Comparison of ENCODE assay signal across 14 mouse cellular contexts in genomic region chr13:8737139-8737865, GRCm38 (mm10).
DNase-seq lines count a peak whose midpoint lies in the region; ATAC-seq and TF ChIP-seq lines count a peak whose summit lies in the region.
"Had no signal": no experiment of that assay in that cellular context is flagged by ENCODE, and none has a peak within 500 bp of the region (broad histone marks: within the 10 kb centered on the region; RNA-seq: fewer than 3 reads in every experiment).

No protein-coding gene starts in this region.

- 58% methylated on average over 5 of the region's 5 CpGs for WGBS in hindbrain, embryonic 15.5 days
- 81% methylated on average over 5 of the region's 5 CpGs for WGBS in hindbrain, embryonic 11.5 days
- 53% methylated on average over 5 of the region's 5 CpGs for WGBS in midbrain, postnatal 0 days
- WGBS in midbrain, embryonic 13.5 days: 69% methylated on average over 5 of the region's 5 CpGs

- intact Hi-C loops in heart, postnatal 10 days (cut with DNase I): no loop called here

- TF ChIP-seq CTCF in midbrain, postnatal 0 days (IDR thresholded peaks at IDR 0.05): no peak

- DNase-seq in hindbrain, embryonic 11.5 days (ENCODE audit: low spot score): no peak
- DNase-seq in midbrain, postnatal 0 days (ENCODE audit: low spot score): peak; percentile 56
- DNase-seq in kidney, postnatal 10 days: peak; percentile 39
- DNase-seq in layer of hippocampus, postnatal 14 days (ENCODE audit: low spot score in 2 of 2): peak; percentile 32 to 47
- DNase-seq in heart, postnatal 10 days: no peak
- DNase-seq: adrenal gland, postnatal 25 days; lung, postnatal 10 days; thymus, postnatal 14 days had no signal

- H3K9ac ChIP-seq in hindbrain, embryonic 15.5 days: no peak overlapping the region
- no peak overlapping the region for H3K9ac ChIP-seq in hindbrain, embryonic 11.5 days (ENCODE audit: low read depth, low read length)
- no peak overlapping the region for H3K9ac ChIP-seq in midbrain, postnatal 0 days (replicated peaks; ENCODE audit: low read length, poor library complexity, severe bottlenecking)
- H3K9ac ChIP-seq in midbrain, embryonic 13.5 days (replicated peaks): no peak overlapping the region
- H3K9ac ChIP-seq: liver, embryonic 14.5 days had no signal

- no peak overlapping the region for H3K4me2 ChIP-seq in hindbrain, embryonic 15.5 days
- H3K4me2 ChIP-seq in hindbrain, embryonic 11.5 days (replicated peaks; ENCODE audit: low read depth, low read length): no peak overlapping the region
- H3K4me2 ChIP-seq in midbrain, postnatal 0 days (ENCODE audit: low read depth, low read length, poor library complexity, severe bottlenecking): no peak overlapping the region
- H3K4me2 ChIP-seq in midbrain, embryonic 13.5 days (replicated peaks): no peak overlapping the region

- ATAC-seq in hindbrain, embryonic 15.5 days (ENCODE audit: low FRiP score, low read depth): 0 out of 2 replicates have a peak, but pooled peaks have one; percentile 56
- ATAC-seq in hindbrain, embryonic 11.5 days (ENCODE audit: low FRiP score): no peak
- no peak for ATAC-seq in midbrain, postnatal 0 days (ENCODE audit: low FRiP score)
- no peak for ATAC-seq in midbrain, embryonic 13.5 days
- ATAC-seq: CD4-positive, CD25-positive, alpha-beta regulatory T cell, adult 4 months; intestine, embryonic 16.5 days had no signal

- H3K9me3 ChIP-seq in hindbrain, embryonic 15.5 days: no peaks in the 10 kb centered on the region
- no peaks in the 10 kb centered on the region for H3K9me3 ChIP-seq in hindbrain, embryonic 11.5 days (ENCODE audit: control insufficient read depth, low read length)
- H3K9me3 ChIP-seq in midbrain, postnatal 0 days (ENCODE audit: low read length): no peaks in the 10 kb centered on the region
- no peaks in the 10 kb centered on the region for H3K9me3 ChIP-seq in midbrain, embryonic 13.5 days
- H3K9me3 ChIP-seq: midbrain, embryonic 10.5 days had no signal

- no peak overlapping the region for H3K4me3 ChIP-seq in hindbrain, embryonic 15.5 days
- no peak overlapping the region for H3K4me3 ChIP-seq in hindbrain, embryonic 11.5 days (ENCODE audit: low read depth, low read length)
- no peak overlapping the region for H3K4me3 ChIP-seq in midbrain, postnatal 0 days (ENCODE audit: low read depth, low read length)
- no peak overlapping the region for H3K4me3 ChIP-seq in midbrain, embryonic 13.5 days (replicated peaks)
- H3K4me3 ChIP-seq: midbrain, embryonic 10.5 days had no signal

- no peaks in the 10 kb centered on the region for H3K27me3 ChIP-seq in hindbrain, embryonic 15.5 days
- no peaks in the 10 kb centered on the region for H3K27me3 ChIP-seq in hindbrain, embryonic 11.5 days (ENCODE audit: control insufficient read depth, insufficient read depth, low read length)
- no peaks in the 10 kb centered on the region for H3K27me3 ChIP-seq in midbrain, postnatal 0 days (ENCODE audit: insufficient read depth, low read length)
- H3K27me3 ChIP-seq in midbrain, embryonic 13.5 days: no peaks in the 10 kb centered on the region

- no peaks in the 10 kb centered on the region for H3K4me1 ChIP-seq in hindbrain, embryonic 15.5 days (replicated peaks)
- H3K4me1 ChIP-seq in hindbrain, embryonic 11.5 days (replicated peaks; ENCODE audit: control insufficient read depth, insufficient read depth, low read length): no peaks in the 10 kb centered on the region
- H3K4me1 ChIP-seq in midbrain, postnatal 0 days (ENCODE audit: insufficient read depth, low read length): no peaks in the 10 kb centered on the region
- H3K4me1 ChIP-seq in midbrain, embryonic 13.5 days (replicated peaks): no peaks in the 10 kb centered on the region
- H3K4me1 ChIP-seq: midbrain, embryonic 10.5 days had no signal

- H3K36me3 ChIP-seq in hindbrain, embryonic 15.5 days: no peaks in the 10 kb centered on the region
- no peaks in the 10 kb centered on the region for H3K36me3 ChIP-seq in hindbrain, embryonic 11.5 days (ENCODE audit: control insufficient read depth, insufficient read depth, low read length)
- no peaks in the 10 kb centered on the region for H3K36me3 ChIP-seq in midbrain, postnatal 0 days (ENCODE audit: insufficient read depth, low read length)
- no peaks in the 10 kb centered on the region for H3K36me3 ChIP-seq in midbrain, embryonic 13.5 days
- H3K36me3 ChIP-seq: midbrain, embryonic 10.5 days had no signal

- no peak overlapping the region for H3K27ac ChIP-seq in hindbrain, embryonic 15.5 days (replicated peaks)
- H3K27ac ChIP-seq in hindbrain, embryonic 11.5 days (ENCODE audit: low read depth, low read length): no peak overlapping the region
- no peak overlapping the region for H3K27ac ChIP-seq in midbrain, postnatal 0 days (ENCODE audit: low read depth, low read length)
- no peak overlapping the region for H3K27ac ChIP-seq in midbrain, embryonic 13.5 days
- H3K27ac ChIP-seq: liver, embryonic 14.5 days; midbrain, embryonic 10.5 days had no signal

Comparison
In these comparisons a context has a peak if more than half of its experiments do, and no peak if none do; other contexts are left out.
1. DNase-seq: peak in midbrain, postnatal 0 days (single experiment), kidney, postnatal 10 days (single experiment) and layer of hippocampus, postnatal 14 days (2 of 2); none in hindbrain, embryonic 11.5 days (single experiment) and heart, postnatal 10 days (0 of 2).